Mouse (Mus musculus) R1 (cell line): ENCODE data around the gene Sdsl.
A peak's percentile ranks its signal among the peaks of the same experiment; 100 is the strongest.

Experiments used
- DNase-seq: peaks from one replicate; pipeline ENCODE4 v3.0.0-alpha.2; 2018; ENCODE audit warnings: low read depth, low spot score

The Sdsl gene

GRCm38 (mm10) chr5:120456841-120457554, 15.6 kb downstream of the Sdsl start:
- no peak for DNase-seq

- DNase-seq, result no peak
These were observed 16.4 kb downstream of the Sdsl start for GRCm38 (mm10) chr5:120456253-120456652.

GRCm38 (mm10) chr5:120454756-120455337, 17.8 kb downstream of the Sdsl start:
- DNase-seq, result peak; percentile 61

- no peak for DNase-seq
These were observed 25.3 kb downstream of the Sdsl start for GRCm38 (mm10) chr5:120447305-120447704.

- DNase-seq, result peak; percentile 94
These were observed 31.9 kb downstream of the Sdsl start for GRCm38 (mm10) chr5:120440733-120441132.

- no peak for DNase-seq
These were observed 32.5 kb downstream of the Sdsl start for GRCm38 (mm10) chr5:120439887-120440670.

GRCm38 (mm10) chr5:120438991-120439710, 33.5 kb downstream of the Sdsl start:
- DNase-seq, result peak; percentile 53

- DNase-seq, result no peak
These were observed 34.1 kb downstream of the Sdsl start for GRCm38 (mm10) chr5:120438469-120438868.

GRCm38 (mm10) chr5:120437986-120438385, 34.6 kb downstream of the Sdsl start:
- peak; percentile 48 for DNase-seq

- DNase-seq, result no peak
These were observed 35.1 kb downstream of the Sdsl start for GRCm38 (mm10) chr5:120437539-120437938.

GRCm38 (mm10) chr5:120436885-120437495, 35.6 kb downstream of the Sdsl start:
- peak; percentile 69 for DNase-seq

- DNase-seq, result peak; percentile 59
These were observed 36.7 kb downstream of the Sdsl start for GRCm38 (mm10) chr5:120435731-120436501.

GRCm38 (mm10) chr5:120435006-120435681, 37.5 kb downstream of the Sdsl start:
- peak; percentile 53 for DNase-seq

GRCm38 (mm10) chr5:120434231-120434735, 38.3 kb downstream of the Sdsl start:
- DNase-seq, result peak; percentile 22

- no peak for DNase-seq
These were observed 39.4 kb downstream of the Sdsl start for GRCm38 (mm10) chr5:120433135-120433760.

GRCm38 (mm10) chr5:120432486-120433015, 40.1 kb downstream of the Sdsl start:
- DNase-seq, result no peak

- DNase-seq, result peak; percentile 72
These were observed 40.7 kb downstream of the Sdsl start, which contains the start of gene Lhx5 for GRCm38 (mm10) chr5:120431649-120432485. Lhx5 (plus strand) TSS chr5:120431699.

GRCm38 (mm10) chr5:120431001-120431583, 41.5 kb downstream of the Sdsl start:
- DNase-seq, result peak; percentile 71
